Mouse (Mus musculus): ENCODE measurements around the gene Kmt2e. TPM values are rescaled to one million over a fixed set of nuclear protein-coding genes. Genes with fewer than 3 reads are reported as not detected.
"Not testable (repeated sequence)": the region's sequence is repeated elsewhere in the genome, so short reads cannot be mapped to it uniquely, and the experiment has no call there.

Kmt2e gene
- total RNA-seq, 4 experiments from 2014 or later: 42.1 to 47.6 (median 44.7) TPM

DNA sequence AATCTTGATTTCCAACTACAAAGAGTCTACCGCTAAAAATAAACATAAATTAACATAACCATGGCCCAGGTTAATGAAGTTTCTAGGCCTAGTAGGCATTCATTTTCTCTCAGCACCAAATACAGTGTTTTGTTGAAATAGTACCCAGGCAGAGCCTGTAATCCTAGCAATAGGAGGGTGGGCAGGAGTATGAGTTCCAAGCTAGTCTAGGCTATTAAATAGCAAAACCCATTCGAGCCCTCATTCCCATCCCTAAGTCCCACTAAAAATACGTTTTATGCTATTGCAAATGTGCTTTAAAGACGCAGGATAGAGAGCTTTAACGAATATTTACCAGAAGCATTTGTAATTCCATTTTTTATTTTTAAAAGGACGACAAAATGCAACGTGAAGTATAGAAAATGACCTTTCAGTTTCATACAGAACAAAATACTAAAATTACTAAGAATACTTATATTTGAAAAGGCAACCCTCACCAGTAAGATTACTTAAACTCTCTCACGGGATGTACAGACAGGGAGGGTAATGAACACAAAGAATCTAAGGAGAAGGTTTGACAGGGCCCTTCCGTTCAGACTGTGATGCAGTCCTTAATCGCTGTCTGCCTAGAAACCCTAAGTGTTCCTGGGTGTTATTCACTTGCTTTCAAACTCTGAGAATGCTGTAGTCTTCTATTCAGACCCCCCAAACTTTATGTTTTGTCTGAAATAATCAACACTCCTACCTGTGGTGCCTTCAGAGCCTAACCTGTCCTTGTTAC lies 2.1 kb upstream of the Kmt2e start:
- no peak for DNase-seq (ENCODE audit: low spot score)

DNA sequence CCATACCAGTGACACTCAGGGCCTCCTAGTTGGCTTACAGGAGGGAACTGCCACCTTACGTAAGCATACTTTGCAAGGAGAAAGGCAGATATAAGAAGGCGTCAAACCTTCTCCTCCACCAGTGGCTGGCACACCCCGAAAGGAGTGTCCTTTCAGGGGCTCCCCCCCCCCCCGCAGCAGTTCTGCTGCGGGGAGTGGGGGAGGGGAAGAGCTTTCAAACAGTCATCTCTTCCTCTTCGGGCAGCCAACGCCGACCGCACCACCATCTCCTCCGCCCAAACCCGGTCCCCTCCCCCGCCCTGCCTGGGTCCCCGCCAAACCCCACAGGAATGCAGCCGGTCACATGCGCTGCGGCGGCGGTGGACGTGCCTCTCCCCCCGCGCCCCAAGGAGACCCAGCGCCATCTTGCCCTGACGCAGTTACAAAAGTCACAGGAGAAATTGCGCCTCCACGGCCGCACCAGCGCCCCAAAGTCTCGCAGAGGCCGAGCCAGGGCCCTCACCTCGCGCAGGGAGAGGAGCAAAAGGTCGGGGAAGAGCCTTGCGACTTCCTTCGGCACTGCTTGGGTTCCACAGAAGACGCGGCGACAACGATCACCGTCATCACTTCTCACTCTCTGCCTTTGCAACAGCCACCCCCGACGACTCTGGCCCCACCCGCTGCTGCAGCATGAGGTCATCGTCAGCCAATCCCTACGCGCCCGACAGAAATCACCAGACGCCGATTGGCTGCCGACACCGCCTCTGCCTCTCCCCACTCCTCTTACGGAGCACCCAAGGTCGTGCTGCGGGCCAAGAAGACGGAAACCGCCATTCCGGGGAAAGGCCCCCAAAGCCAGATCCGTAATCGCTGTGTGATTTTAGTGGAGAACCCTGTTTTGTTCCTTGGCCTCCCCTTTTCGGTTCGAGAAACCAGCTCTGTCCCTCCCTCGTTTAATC lies 1.3 kb upstream of the Kmt2e start:
- peak; percentile 98 for DNase-seq (ENCODE audit: low spot score)

DNA sequence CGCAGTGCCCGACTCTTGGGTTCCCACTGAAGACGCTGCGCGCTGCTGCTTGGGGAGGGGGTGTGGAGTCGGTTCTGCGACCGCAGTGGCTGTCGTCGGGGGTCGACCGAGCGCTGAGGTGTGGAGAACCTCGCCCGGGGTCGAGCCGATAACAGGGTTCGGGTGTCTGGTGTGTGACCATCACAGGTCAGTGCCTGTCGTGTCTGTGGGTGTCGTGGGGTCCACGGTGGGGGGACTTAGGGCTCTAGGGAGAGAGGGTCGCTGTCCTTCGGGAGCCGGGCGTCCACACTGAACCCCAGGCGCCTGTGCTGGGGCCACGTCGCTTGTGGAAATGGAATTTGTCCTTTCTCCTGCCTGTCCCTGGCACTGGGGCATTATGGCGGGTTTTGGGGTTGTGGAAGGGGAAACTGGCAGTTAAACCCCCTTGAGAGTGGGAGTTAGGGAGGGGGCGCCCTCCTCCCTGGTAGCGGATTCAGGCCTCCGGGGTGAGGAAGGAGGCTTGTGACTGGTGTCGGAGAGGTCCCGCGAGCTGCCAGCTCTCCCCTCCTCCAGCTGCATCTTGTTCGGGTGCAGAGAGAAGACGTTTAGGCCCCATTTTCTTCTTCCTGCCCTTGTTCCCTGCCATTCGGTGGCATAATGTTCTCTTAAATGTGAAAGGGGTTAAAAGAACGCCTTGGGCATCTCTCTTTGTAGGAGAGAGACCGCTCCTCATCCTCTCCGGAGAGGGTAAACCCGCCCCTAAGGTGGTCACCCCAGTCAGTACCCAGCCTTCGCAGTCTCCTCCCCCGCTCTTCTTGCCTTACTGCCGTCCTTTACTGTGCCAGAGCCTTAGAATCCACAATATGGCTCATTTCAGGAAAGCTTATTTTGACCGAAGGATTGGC lies 599 bp downstream of the Kmt2e start:
- peak; percentile 65 for DNase-seq (ENCODE audit: low spot score)

DNA sequence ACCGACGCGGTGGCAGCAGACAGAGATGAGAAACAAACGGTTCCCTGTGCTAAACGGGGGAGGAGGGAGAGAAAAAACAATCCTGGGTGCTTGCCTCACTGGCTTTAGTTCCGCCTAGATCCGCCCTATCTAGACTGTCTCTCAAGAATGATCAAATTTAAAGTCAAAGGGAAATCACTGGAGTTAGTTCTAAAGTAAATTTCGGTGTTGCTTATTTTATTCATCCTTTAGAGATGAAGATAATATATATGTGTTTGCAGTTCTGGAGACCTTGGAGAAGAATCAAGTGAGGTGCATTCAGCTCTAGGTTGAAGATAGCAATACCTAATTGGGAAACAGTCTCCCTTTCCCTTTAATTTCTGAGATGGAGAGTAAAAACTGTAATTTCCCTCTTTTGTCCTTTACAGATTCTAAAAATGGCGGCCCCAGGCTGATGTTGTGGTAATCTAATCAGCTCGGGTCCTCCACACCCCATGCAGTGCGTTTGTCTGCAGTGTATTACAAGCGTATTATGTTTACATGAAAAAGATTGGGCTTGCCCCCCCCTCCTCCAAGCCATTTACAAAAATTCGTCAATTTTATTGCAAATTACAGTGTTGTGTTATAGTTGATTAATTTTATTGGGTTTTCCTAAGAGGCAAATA lies 1.4 kb downstream of the Kmt2e start:
- DNase-seq (ENCODE audit: low spot score): no peak

DNA sequence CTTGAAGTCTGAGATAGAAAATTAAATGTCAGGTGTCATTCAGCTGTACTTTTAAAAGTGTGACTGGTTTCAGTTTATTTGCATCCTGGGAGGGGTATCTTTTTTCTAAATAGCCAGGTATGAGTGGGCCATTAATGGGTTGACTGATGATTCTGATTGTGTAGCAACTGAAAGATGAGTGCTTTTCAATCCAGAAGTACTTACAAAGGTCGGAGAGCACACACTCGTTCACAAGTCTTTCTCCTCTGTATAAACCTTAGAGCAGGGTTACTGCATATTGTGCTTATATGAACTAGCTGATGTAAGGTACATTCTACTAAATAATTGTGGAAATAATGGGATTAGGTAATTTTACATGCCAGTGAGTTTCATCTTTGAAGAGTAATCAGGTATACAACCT lies 2.5 kb downstream of the Kmt2e start:
- DNase-seq (ENCODE audit: low spot score): no peak

DNA sequence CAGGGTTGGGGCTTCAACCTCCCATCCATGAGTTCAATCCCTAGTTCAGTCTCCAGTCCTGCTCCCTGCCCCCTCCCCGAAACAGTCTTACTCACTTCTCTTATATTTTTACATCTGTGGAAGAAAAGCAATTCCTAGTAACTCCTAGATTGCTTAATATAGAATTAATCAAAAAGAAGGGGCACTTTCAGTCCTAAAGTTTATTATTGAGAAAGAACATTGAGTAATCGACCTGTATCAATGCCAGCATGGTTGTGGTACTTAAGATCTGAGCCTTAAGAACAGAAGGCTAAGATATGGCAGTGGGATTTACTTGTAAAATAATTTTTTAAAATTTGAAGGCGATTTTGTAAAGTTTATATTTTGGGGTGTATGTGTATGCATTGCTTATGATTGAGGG lies 5.6 kb downstream of the Kmt2e start:
- DNase-seq (ENCODE audit: low spot score): no peak

DNA sequence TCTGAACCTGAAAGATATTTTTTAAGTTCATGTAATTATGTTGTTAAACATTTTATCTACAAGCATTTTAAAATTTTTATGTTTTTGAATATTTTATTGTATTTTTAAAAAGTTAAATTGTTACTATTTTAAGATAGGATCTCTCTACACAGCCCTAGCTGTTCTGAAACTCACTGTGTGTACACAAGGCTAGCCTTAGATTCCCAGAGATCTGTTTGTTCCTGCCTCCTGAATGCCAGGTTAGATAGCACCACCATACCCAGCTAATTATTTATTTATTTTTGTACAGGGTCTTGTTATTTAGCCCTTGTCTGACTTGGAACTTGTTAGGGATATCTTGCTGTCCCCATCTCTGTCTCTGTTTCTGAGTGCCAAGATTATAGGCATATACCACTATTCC lies 6.3 kb downstream of the Kmt2e start:
- DNase-seq (ENCODE audit: low spot score): no peak

DNA sequence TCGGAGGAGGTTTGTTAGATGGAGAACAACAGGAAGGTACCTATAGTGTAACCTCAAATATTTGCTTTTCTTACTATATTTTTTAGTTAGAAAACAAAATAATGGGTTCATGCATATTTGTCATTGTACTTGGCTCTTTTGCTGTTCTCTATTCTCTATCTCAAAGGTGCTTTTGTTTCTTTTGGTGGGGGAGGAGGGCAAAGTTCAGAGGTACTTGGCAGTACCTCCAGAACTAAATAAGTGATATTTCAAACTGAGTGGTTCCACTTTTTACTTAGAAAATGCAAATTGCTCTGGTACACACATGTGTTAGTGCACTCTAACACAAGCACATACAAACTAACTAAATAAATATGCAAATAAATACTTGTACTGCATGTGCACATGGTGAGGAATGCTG lies 7.7 kb downstream of the Kmt2e start:
- DNase-seq (ENCODE audit: low spot score): no peak

DNA sequence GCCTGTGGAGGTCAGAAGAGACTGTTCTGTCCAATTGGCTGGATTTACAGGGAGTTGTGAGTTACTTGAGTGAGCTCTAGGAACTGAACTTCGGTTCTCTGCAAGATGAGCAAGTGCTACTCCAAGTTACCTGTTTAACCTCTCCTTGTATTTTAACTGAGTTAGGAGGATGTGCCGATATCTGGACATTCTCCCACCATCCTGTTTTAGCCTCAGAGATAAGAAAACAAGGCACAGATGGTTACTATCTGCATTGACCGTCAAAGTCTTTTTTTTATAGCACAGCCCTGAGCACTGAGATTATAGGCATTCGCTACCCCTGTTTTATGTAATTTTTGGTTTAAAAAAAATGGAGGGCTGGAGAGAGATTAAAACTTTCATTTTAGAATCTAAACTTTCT lies 10.2 kb downstream of the Kmt2e start:
- DNase-seq (ENCODE audit: low spot score): no peak

DNA sequence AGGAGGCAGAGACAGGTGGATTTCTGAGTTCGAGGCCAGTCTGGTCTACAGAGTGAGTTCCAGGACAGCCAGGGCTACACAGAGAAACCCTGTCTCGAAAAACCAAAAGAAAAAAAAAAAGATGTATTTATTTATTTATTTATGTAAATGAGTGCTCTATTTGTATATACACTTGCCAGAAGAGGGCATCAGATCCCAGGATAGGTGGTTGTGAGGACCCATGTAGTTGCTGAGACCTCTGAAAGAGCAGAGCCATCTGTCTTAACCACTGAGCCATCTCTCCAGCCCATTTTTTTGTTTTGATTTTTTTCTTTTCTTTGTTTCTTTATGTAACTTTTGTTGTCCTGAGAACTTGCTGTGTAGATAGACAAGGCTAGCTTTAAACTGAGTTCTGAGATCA lies 19.3 kb downstream of the Kmt2e start:
- not testable (repeated sequence) for DNase-seq (ENCODE audit: low spot score)

DNA sequence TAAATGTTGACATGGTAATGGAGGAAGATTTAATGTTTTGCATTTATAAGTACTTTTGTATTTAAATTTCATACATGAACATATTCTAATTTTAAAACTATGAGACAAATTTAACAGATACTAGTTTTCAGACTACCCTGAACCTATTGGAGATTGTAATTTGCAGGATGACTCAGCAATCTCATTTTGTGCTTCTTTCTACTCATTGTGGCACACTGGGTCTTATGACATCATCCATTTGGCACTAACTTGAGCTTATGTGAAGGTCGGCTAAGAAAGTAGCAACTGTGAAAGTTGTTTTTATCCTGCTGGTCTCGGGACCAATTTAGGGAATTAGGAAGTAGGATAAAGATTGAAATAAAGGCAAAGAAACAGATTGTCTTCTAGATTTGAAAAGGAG lies 27.4 kb downstream of the Kmt2e start:
- peak; percentile 30 for DNase-seq (ENCODE audit: low spot score)

DNA sequence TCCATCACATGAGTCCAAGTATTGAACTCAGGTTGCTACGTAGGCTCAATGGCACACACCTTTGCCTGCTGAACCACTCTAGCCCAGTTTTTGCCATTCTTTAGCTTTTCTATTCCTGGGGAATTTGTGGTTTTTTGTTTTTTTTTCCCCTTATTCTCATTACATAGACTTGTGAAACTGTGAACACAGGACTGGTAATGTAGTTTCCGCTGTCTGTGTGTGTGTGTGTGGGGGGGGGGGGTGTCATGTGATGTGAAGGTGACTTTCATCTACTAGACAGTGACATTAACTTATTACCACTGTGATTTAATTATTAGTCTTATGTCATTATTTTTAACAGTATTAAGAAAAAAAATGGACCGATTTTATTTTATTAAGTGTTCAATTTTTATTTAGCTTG lies 30.0 kb downstream of the Kmt2e start:
- DNase-seq (ENCODE audit: low spot score): no peak

DNA sequence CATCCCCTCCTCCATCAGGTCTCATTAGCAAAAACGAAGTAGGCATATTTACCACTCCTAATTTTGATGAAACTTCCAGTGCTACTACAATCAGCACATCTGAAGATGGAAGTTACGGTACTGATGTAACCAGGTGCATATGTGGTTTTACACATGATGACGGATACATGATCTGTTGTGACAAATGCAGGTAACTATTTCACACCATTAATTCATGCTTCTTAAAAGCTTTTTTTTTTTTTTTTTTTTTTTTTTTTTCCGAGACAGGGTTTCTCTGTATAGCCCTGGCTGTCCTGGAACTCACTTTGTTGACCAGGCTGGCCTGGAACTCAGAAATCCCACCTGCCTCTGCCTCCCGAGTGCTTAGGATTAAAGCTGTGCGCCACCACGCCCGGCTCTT lies 30.5 kb downstream of the Kmt2e start:
- DNase-seq (ENCODE audit: low spot score): no peak

DNA sequence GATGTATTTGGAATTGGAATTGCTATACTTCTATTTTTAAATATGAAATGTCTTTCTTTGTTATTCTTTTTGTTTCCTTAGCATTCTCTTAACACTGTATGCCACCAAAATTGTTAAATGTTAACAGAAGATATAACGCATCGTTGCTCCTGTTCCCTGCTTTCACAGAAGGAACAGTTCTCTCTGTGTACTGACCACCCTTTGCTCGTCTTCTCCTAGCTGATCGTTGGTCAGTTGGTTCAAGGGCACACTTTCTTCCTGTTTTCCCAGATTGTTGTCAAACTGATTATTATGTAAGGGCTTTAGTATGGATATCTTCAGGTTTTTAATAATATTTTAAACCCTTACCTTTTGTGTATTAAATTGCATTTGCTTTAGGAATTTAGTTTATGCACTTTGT lies 32.3 kb downstream of the Kmt2e start:
- DNase-seq (ENCODE audit: low spot score): no peak

DNA sequence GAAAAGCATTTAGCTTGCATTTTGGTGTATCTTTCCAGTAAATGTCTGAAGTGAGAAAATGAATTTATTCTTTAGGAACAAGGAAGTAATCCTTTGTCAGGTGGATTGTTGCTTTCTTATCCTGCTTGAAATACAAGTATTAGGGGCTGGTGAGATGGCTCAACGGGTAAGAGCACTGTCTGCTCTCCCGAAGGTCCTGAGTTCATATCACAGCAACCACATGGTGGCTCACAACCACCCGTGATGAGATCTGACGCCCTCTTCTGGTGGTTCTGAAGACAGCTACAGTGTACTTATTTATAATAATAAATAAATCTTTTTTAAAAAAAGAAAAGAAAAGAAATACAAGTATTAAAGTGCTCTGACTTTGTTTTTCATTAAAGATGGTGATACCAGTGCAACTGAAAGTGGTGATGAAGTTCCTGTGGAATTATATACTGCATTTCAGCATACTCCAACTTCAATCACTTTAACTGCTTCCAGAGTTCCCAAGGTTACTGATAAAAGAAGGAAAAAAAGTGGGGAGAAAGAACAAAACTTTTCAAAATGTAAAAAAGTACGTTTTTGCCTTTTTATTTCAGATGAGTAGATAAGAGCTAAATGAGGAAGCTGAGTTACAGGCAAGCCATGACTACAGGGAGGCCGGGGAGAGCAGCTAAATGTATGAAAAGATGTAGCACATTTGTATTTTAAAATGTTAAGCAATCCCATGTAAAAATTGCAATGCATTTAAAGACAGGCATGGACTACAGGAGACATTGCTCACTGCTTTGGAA lies 39.0 kb downstream of the Kmt2e start:
- DNase-seq (ENCODE audit: low spot score): no peak

DNA sequence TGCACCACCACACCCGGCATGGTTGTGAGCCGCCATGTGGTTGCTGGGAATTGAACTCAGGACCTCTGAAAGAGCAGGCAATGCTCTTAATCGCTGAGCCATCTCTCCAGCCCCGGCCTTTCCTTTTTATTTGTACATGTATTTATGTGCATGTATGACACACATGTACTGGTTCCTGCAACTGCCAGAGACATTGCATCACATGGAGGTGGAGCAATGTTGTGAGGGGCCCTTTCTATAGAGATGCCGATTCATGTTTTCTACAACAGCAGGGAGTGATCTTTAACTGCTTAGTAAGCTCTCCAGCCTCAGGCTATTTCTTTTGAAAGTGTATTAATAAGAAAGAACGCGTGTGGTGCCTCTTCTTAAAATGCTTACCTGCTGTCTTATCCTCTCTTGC lies 49.6 kb downstream of the Kmt2e start:
- DNase-seq (ENCODE audit: low spot score): no peak

DNA sequence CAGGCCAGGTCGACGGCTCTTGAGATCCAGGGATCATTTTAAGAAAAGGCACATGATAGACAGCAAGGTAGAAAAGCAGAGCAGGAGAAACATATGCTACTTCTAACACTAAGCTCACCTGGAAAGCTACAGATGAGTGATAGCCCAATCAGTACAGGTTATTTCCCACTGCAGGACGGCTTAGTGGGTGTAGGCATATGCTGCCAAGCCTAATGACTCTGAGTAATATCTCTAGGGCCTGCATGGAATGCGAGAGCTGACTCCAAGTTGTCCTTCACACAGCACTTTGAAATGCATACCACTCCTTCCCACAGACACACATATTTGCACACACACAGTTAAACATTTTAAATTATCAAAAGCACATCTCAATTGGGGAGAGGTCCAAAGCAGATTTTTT lies 55.0 kb downstream of the Kmt2e start:
- no peak for DNase-seq (ENCODE audit: low spot score)

DNA sequence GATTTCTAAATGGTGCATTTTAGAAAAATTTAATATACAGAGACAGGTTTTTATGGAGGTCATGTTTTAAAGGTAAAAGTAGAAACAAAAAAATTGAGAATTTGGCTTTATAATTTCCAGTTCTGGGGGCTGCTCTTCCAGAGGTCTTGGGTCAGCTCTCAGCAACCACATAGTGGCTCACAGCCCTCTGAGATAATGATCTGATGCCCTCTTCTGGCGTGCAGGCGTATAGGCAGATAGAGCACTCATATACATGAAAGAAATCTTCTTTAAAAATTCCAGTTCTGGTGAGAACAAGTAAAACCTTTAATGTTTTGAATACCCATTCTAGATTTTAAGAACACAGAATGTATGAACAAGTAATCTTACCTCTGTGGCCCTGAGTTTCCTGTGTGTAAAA lies 56.6 kb downstream of the Kmt2e start:
- no peak for DNase-seq (ENCODE audit: low spot score)

DNA sequence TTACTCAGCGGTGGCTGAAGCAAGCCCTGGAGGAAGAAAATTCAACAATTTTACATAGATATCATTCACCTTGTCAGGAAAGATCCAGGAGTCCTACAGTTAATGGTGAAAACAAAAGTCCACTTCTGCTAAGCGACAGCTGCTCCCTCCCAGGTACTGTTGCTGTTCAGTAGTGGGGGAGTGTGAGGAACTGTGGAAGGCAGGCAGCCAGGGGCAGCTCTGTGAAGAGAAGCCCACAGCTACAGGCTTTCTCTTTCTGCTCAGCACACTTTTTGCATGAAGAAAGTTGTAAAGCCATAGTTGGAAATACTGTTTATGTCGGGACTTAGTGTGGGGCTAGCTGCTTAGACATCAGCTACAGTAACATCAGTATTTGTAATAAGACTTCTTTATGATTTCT lies 62.2 kb downstream of the Kmt2e start:
- no peak for DNase-seq (ENCODE audit: low spot score)

DNA sequence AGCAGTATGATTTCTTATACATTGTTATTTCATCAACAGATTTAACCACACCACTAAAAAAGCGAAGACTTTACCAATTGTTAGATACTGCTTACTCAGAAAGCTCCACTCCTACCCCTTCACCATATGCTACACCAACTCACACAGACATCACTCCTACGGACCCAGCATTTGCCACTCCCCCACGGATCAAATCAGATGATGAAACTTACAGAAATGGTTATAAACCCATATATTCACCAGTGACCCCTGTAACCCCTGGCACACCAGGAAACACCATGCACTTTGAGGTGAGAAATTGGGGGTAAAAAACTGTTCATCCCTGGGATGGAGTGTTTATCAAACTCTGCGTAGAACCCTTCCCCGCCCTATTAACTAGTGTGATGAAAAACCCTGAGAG lies 62.7 kb downstream of the Kmt2e start:
- no peak for DNase-seq (ENCODE audit: low spot score)

DNA sequence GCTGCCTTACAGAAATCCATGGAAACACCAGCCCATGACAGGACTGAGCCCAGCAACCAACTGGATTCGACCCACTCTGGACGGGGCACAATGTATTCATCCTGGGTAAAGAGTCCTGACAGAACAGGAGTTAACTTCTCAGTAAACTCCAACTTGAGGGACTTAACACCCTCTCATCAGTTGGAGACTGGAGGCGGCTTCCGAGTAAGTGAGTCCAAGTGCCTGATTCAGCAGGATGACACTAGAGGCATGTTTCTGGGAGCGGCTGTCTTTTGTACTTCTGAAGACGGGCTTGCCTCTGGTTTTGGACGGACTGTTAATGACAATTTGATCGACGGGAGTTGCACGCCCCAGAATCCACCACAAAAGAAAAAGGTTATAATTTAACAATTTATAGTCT lies 63.7 kb downstream of the Kmt2e start:
- no peak for DNase-seq (ENCODE audit: low spot score)
